Comparison of ENCODE assay signal across 8 mouse cellular contexts in genomic region chr7:135680334-135680733, GRCm38 (mm10). TPM values are rescaled to one million over a fixed set of nuclear protein-coding genes. Genes with fewer than 3 reads are reported as not detected.
DNase-seq lines count a peak whose midpoint lies in the region; ATAC-seq lines count a peak whose summit lies in the region.

No protein-coding gene starts in this region.

- H3K27me3 ChIP-seq in forebrain, embryonic 14.5 days (replicated peaks; ENCODE audit: control insufficient read depth, insufficient read depth, low read length), result no peaks in the 10 kb centered on the region
- no peaks in the 10 kb centered on the region for H3K27me3 ChIP-seq in forebrain, embryonic 11.5 days (ENCODE audit: control insufficient read depth, insufficient read depth, low read length)
- no peaks in the 10 kb centered on the region for H3K27me3 ChIP-seq in limb, embryonic 10.5 days (ENCODE audit: low read depth, poor library complexity, severe bottlenecking)

- no peak for ATAC-seq in forebrain, embryonic 14.5 days
- no peak for ATAC-seq in forebrain, embryonic 11.5 days (replicated peaks; ENCODE audit: low FRiP score)
- ATAC-seq in neutrophil, adult 5-6 weeks (ENCODE audit: extremely low read depth, insufficient number of reproducible peaks, low FRiP score, poor library complexity, severe bottlenecking), result peak; percentile 40; the same call in 1 of the 2 replicates

- no peak overlapping the region for H3K4me2 ChIP-seq in forebrain, embryonic 14.5 days (ENCODE audit: low read length)
- H3K4me2 ChIP-seq in forebrain, embryonic 11.5 days (ENCODE audit: low read depth, low read length, severe bottlenecking), result no peak overlapping the region

- peak; percentile 42 for DNase-seq in forebrain, embryonic 14.5 days (ENCODE audit: low spot score)
- DNase-seq in forebrain, embryonic 11.5 days (ENCODE audit: low spot score), result no peak
- DNase-seq in ovary, postnatal 36 days (ENCODE audit: low spot score), result peak; percentile 38
- DNase-seq in ovary, postnatal 10 days (ENCODE audit: low spot score), result no peak
- peak; percentile 22 for DNase-seq in embryo, embryonic 9.5 days (ENCODE audit: extremely low spot score)
- peak; percentile 65 for DNase-seq in limb, embryonic 10.5 days (ENCODE audit: low spot score)
- no peak for DNase-seq in adipocyte (ENCODE audit: low spot score)

- 72% methylated on average over 5 of the region's 5 CpGs for WGBS in forebrain, embryonic 14.5 days
- 65% methylated on average over 5 of the region's 5 CpGs for WGBS in forebrain, embryonic 11.5 days
- WGBS in limb, embryonic 10.5 days, result 75% methylated on average over 5 of the region's 5 CpGs

- peaks cover 4% of the 10 kb centered on the region for H3K36me3 ChIP-seq in forebrain, embryonic 14.5 days (ENCODE audit: control insufficient read depth, insufficient read depth, low read length)
- no peaks in the 10 kb centered on the region; the same call in 1 of the 2 replicates for H3K36me3 ChIP-seq in forebrain, embryonic 11.5 days (ENCODE audit: control insufficient read depth, insufficient read depth, low read length)
- peaks cover 6% of the 10 kb centered on the region for H3K36me3 ChIP-seq in limb, embryonic 10.5 days

- no peak overlapping the region for H3K4me3 ChIP-seq in forebrain, embryonic 14.5 days (ENCODE audit: low read depth, low read length)
- no peak overlapping the region for H3K4me3 ChIP-seq in forebrain, embryonic 11.5 days (ENCODE audit: low read depth, low read length)
- no peak overlapping the region for H3K4me3 ChIP-seq in limb, embryonic 10.5 days

- H3K27ac ChIP-seq in forebrain, embryonic 14.5 days (ENCODE audit: low read depth, low read length), result no peak overlapping the region
- H3K27ac ChIP-seq in forebrain, embryonic 11.5 days (ENCODE audit: low read depth, low read length), result no peak overlapping the region
- H3K27ac ChIP-seq in limb, embryonic 10.5 days, result no peak overlapping the region

- H3K9me3 ChIP-seq in forebrain, embryonic 14.5 days (replicated peaks; ENCODE audit: control insufficient read depth, low read length), result no peaks in the 10 kb centered on the region
- H3K9me3 ChIP-seq in forebrain, embryonic 11.5 days (ENCODE audit: control insufficient read depth, low read length), result no peaks in the 10 kb centered on the region
- H3K9me3 ChIP-seq in limb, embryonic 10.5 days (replicated peaks), result no peaks in the 10 kb centered on the region

- H3K4me1 ChIP-seq in forebrain, embryonic 14.5 days (ENCODE audit: control insufficient read depth, insufficient read depth, low read length), result no peaks in the 10 kb centered on the region
- H3K4me1 ChIP-seq in forebrain, embryonic 11.5 days (replicated peaks; ENCODE audit: control insufficient read depth, insufficient read depth, low read length), result no peaks in the 10 kb centered on the region
- H3K4me1 ChIP-seq in limb, embryonic 10.5 days, result peaks cover 7% of the 10 kb centered on the region; the same call in 1 of the 2 replicates

- no peak overlapping the region for H3K9ac ChIP-seq in forebrain, embryonic 14.5 days (ENCODE audit: low read length)
- H3K9ac ChIP-seq in forebrain, embryonic 11.5 days (ENCODE audit: low read length), result no peak overlapping the region

RNA-seq across cellular contexts. Expression of gene Mki67, which starts 35.8 kb away (rescaled TPM):
- 22.9 and 28.8 TPM in 2 replicates for polyA plus RNA-seq in forebrain, embryonic 14.5 days (2014; fragmentation: Nextera tagmentation; extraction: Ambion mirVana)
- polyA plus RNA-seq in forebrain, embryonic 11.5 days (2014; fragmentation: Nextera tagmentation; extraction: Ambion mirVana), result 66.7 and 76.5 TPM in 2 replicates
- polyA plus RNA-seq in limb, embryonic 10.5 days (2016; fragmentation: Nextera tagmentation; extraction: Ambion mirVana), result 38.4 and 46.9 TPM in 2 replicates
- total RNA-seq in neutrophil, adult 5-6 weeks (2017), result 2.2 and 2.7 TPM in 2 replicates

Comparison
In these comparisons a context has a peak if more than half of its experiments do, and no peak if none do; other contexts are left out.
1. DNase-seq: peak in forebrain, embryonic 14.5 days (single experiment), ovary, postnatal 36 days (single experiment), embryo, embryonic 9.5 days (single experiment) and limb, embryonic 10.5 days (single experiment); none in forebrain, embryonic 11.5 days (single experiment), ovary, postnatal 10 days (single experiment) and adipocyte (single experiment).